Mouse (Mus musculus) G1E (cell line): ENCODE results near the gene Gsto1. TPM values are rescaled to one million over a fixed set of nuclear protein-coding genes. Genes with fewer than 3 reads are reported as not detected.
"Not testable (repeated sequence)": the region's sequence is repeated elsewhere in the genome, so short reads cannot be mapped to it uniquely, and the experiment has no call there.

Experiments
- ATAC-seq: 2 replicates; pipeline ENCODE4 v1.8.0; 2016; ENCODE audit warnings: mild to moderate bottlenecking; ENCODE audit not compliant: insufficient number of reproducible peaks, poor library complexity, low FRiP score, severe bottlenecking; ENCODE audit errors: extremely low read depth
- DNase-seq: peaks from one replicate; pipeline ENCODE4 v3.0.0; 2012; ENCODE audit warnings: low spot score
- H3K27me3 ChIP-seq: 2 replicates; pipeline ENCODE4 v1.6.1; 2012; ENCODE audit warnings: mild to moderate bottlenecking, low read length, inconsistent platforms; ENCODE audit not compliant: insufficient read depth
- H3K36me3 ChIP-seq: replicated peaks from 2 replicates; pipeline ENCODE3; 2012; ENCODE audit warnings: mild to moderate bottlenecking, inconsistent platforms
- H3K4me1 ChIP-seq: 2 replicates; pipeline ENCODE4 v1.6.1; 2012; ENCODE audit warnings: low read depth, low read length, inconsistent platforms, mixed read lengths; ENCODE audit not compliant: insufficient read depth
- H3K4me3 ChIP-seq: 2 replicates; pipeline ENCODE4 v1.5.1; 2012; ENCODE audit warnings: low read depth, mild to moderate bottlenecking, inconsistent platforms, low read length, moderate library complexity, mixed read lengths
- H3K9me3 ChIP-seq: replicated peaks from 2 replicates; pipeline ENCODE4 v1.6.1; 2012; ENCODE audit warnings: inconsistent platforms
- CTCF ChIP-seq: IDR thresholded peaks from 2 replicates; pipeline ENCODE4 v1.5.1; 2012; ENCODE audit warnings: low read depth, low read length, inconsistent platforms, mixed read lengths
- GATA1 ChIP-seq: IDR thresholded peaks from 2 replicates; pipeline ENCODE4 v1.6.1; 2012; ENCODE audit warnings: borderline replicate concordance, low read length, inconsistent platforms, mixed read lengths
- GATA2 ChIP-seq: IDR thresholded peaks from 2 replicates; pipeline ENCODE4 v1.6.1; 2012; ENCODE audit warnings: low read depth, low read length, inconsistent platforms, borderline replicate concordance
- POLR2AphosphoS5 ChIP-seq: IDR thresholded peaks from 2 replicates; pipeline ENCODE4 v1.6.1; 2012; ENCODE audit warnings: low read depth, low read length, inconsistent platforms; ENCODE audit not compliant: insufficient replicate concordance
- TAL1 ChIP-seq: conservative IDR thresholded peaks from 2 replicates; pipeline ENCODE4 v1.6.1; 2012; ENCODE audit warnings: low read depth, low read length, inconsistent platforms, mixed read lengths
- polyA plus RNA-seq: library from polyadenylated mRNA; stranded (reverse); fragments of >175 nt; gene quantifications from 2 replicates; pipeline ENCODE4 v1.2.3, GENCODE M21; 2012
- total RNA-seq, 2 experiments: library from RNA; stranded (forward) in 1 of 2; stranded (reverse) in 1 of 2; fragments of 200-1000 nt in 1 of 2; fragments of >200 nt in 1 of 2; fragmentation: Nextera tagmentation in 1 of 2; gene quantifications; 2 replicates each; pipeline ENCODE4 v1.2.3; 2014 to 2017

Gsto1 gene
- total and polyA plus RNA-seq, 3 experiments = 33.8 to 45.1 (median 35.0) TPM

DNA sequence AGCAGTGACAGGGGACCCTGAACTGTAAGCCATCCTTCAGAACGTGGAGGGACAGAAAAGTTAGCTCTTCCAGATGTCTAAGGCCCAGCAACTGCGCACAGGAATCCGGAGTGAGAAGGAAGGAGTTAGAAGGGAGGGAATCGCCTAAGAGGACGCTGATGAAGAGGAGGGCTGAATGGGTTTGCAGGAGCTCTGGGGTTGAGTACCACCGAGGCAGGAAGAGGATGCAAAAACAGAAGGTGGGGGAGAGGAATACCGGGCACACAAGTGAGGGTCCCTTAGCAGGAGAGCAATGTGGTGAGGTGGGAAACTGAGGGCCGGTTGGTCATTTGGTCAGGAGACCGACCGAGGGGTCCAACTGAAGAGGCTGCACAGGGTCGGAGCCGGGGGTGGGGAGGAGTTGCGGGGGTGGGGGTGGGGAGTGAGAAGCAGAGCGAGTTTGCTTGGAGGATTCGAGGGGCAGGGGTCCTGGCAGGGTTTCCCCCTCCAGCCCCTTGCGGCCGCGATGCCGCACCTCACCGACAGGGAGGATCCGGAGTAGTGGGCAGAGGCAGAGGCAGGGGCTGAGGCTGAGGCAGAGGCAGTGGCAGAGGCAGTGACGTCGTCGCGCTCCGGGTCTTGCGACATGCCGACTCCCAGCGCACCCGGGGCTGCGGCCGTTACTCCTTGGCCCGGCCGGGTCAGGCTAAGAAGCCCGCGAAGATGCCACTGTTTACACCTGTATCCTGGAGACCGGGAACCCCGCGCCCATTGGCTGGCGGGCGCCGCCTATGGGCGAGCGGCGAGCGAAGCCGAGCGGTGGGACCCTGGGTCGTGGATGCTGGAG is 17.9 kb upstream of the Gsto1 start:
- DNase-seq (no peak), ATAC-seq (no peak)
- Histone ChIP-seq H3K9me3 (peaks cover 15% of the 10 kb centered on the region), H3K4me3 (no peak overlapping the region), H3K36me3 (no peaks in the 10 kb centered on the region), H3K4me1 (no peaks in the 10 kb centered on the region), H3K27me3 (no peaks in the 10 kb centered on the region)
- TF ChIP-seq TAL1 = no peak

DNA sequence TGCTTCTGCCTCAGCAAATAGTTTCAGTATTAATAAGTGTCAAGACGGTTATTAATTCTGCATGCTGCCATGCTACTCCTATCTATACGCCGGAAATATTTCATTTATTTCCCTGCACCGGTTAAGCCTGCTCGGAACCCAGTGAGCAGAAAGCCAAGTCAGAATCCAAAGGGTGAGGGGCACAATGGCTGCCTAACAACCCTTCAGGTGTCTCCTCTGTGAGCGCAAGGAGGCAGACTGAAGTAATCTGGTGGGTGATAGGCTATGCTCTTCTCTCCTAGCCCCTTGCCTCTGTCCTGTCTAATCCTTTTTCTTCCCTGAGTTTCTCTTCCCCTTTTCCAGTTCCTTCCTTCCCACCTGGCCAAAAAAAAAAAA is 17.3 kb upstream of the Gsto1 start:
- no peak overlapping the region for H3K4me3 ChIP-seq
- peaks cover 15% of the 10 kb centered on the region for H3K9me3 ChIP-seq
- no peak for TF ChIP-seq TAL1
- no peak for TF ChIP-seq GATA2
- TF ChIP-seq CTCF = no peak
- no peak for TF ChIP-seq POLR2AphosphoS5
- no peak for TF ChIP-seq GATA1
- DNase-seq (no peak), ATAC-seq (no peak)
- no peaks in the 10 kb centered on the region for H3K4me1 ChIP-seq
- no peaks in the 10 kb centered on the region for H3K27me3 ChIP-seq
- H3K36me3 ChIP-seq = no peaks in the 10 kb centered on the region

DNA sequence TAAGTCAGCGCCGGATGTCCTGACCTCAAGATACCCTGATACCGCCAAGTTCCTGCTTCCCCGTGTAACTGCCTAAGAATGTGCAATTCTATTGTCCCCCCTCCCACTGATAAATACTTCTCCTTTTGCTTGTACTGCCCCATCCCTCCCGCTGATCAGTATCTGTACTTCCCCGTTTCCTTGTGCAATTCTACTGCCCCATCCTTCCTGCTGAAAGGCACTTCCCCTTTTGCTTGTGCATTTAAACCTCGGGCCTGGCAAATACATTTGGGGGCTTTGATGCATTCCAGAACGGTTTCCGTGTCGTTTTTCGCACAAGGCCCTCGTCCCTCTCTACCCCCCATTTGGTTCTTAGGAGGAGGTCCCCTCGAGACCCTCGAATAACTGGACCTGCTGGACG is 13.5 kb upstream of the Gsto1 start:
- H3K4me1 ChIP-seq, H3K36me3 ChIP-seq, H3K27me3 ChIP-seq, H3K9me3 ChIP-seq, H3K4me3 ChIP-seq, DNase-seq, ATAC-seq: not testable (repeated sequence)

DNA sequence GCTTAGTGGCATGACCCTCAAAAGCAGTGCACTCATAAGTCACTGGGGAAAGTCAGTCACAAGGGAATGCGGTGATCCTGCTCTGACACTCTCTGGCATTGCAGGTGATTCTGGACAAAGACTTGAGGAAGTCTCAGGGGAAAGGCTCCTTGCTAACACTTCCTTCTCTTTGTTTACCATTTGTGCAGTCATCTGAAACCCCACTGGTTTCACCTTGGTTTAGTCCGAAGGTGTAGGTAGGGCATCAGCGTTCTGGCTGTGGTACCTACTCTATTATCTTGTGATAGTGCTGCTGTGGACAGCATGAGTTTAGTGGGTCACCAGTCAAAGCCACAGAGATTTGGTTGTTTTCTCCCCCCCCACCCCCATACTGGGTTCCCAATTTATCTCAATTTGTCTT is 5.0 kb upstream of the Gsto1 start:
- Histone ChIP-seq H3K27me3 (no peaks in the 10 kb centered on the region), H3K4me3 (no peak overlapping the region), H3K9me3 (peaks cover 13% of the 10 kb centered on the region), H3K36me3 (no peaks in the 10 kb centered on the region), H3K4me1 (peaks cover 4% of the 10 kb centered on the region)
- DNase-seq = no peak
- no peak for ATAC-seq
- TF ChIP-seq CTCF (no peak), POLR2AphosphoS5 (no peak), GATA1 (no peak), TAL1 (no peak), GATA2 (no peak)

DNA sequence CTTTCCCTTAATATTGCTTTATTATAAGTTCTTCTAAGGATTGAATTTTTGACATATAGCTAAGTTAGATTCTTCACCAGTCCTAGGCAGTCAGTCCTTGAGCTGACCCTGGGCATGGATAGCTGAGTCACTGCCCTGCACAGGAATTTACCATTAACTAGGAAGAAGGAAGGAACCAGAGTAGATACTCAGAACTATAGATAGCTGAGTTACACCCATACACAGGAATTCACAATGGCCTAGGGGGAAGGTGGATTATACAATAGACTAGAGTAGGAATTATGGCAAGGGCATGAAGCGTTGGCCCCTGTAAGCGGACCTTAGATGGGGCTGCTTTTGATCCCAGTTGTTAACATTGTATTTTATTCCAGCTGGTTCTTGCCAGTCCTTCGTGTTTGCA is 2.6 kb upstream of the Gsto1 start:
- ATAC-seq, H3K36me3 ChIP-seq, H3K27me3 ChIP-seq, H3K4me3 ChIP-seq, DNase-seq: not testable (repeated sequence)
- Histone ChIP-seq H3K9me3 (peaks cover 18% of the 10 kb centered on the region), H3K4me1 (peaks cover 11% of the 10 kb centered on the region)

GRCm38 (mm10) chr19:47853053-47853452 is 1.7 kb upstream of the Gsto1 start:
- TF ChIP-seq CTCF (no peak), TAL1 (no peak), POLR2AphosphoS5 (no peak), GATA2 (no peak), GATA1 (no peak)
- H3K9me3 ChIP-seq = peaks cover 18% of the 10 kb centered on the region
- ATAC-seq (no peak), DNase-seq (no peak)
- H3K27me3 ChIP-seq = no peaks in the 10 kb centered on the region
- H3K4me1 ChIP-seq = peaks cover 11% of the 10 kb centered on the region
- H3K4me3 ChIP-seq = no peak overlapping the region
- peaks cover 8% of the 10 kb centered on the region for H3K36me3 ChIP-seq

DNA sequence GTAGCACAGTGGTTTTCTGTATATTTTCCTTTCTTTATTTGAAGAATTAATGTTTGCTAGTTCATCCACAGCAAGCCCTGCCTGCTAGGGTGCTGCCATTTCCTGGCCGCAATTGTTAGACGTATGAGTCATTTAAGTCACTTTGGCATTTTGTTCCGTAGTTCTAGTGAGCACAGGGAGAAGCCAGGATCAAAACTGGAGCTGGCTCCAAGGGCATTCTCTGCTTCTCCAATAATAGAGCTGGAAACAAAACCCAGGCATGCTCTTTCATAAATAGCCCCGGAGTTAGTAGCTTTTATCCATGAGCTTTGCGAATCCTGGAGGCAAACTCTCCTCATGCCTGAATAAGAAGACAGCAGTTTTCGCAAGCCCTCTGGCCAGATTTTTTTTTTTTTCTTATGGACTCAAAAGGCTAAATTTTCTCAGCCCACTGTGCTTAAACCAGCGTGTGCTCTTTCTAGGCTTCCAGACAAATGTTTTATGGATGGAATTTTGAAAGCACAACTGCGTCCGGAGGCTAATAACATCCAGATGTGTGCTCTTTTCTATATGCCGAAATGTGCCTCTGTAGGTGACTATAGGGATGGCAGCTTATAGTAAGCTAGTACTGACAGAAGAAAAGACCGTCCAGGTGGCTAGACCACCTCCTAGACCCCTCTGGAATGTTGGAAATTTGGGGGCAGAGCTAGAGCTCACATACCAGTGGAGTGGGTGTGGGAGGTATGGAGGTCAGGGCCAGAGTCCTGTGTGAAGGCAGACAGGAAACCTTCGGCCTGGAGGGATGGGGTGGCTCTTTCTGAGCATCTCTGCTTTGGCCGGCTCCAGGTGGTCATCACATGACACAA is 597 bp upstream of the Gsto1 start:
- no peaks in the 10 kb centered on the region for H3K27me3 ChIP-seq

More for the DNA sequence above, 597 bp upstream of the Gsto1 start:
- ATAC-seq = no peak
- TF ChIP-seq GATA1 (no peak), CTCF (no peak), POLR2AphosphoS5 (no peak), TAL1 (no peak), GATA2 (no peak)
- peak overlapping the region; percentile 75 for H3K4me3 ChIP-seq
- no peak for DNase-seq
- H3K4me1 ChIP-seq = peaks cover 11% of the 10 kb centered on the region
- peaks cover 19% of the 10 kb centered on the region for H3K36me3 ChIP-seq
- H3K9me3 ChIP-seq = peaks cover 20% of the 10 kb centered on the region
